Mouse (Mus musculus) CH12.LX (cell line): Measurements from ENCODE around the gene Pkn2. TPM values are rescaled to one million over a fixed set of nuclear protein-coding genes. Genes with fewer than 3 reads are reported as not detected.

ENCODE experiments used
- DNase-seq: peaks from one replicate; pipeline ENCODE4 v3.0.0-alpha.2; 2013; ENCODE audit errors: extremely low read depth
- H3K27ac ChIP-seq: 2 replicates; pipeline ENCODE4 v1.5.1; 2012; ENCODE audit warnings: low read depth, mild to moderate bottlenecking, control low read depth, moderate library complexity; ENCODE audit not compliant: insufficient read depth
- H3K27me3 ChIP-seq: replicated peaks from 2 replicates; pipeline ENCODE3; 2012; ENCODE audit warnings: inconsistent platforms
- H3K36me3 ChIP-seq, 2 experiments: replicated peaks in 1 of 2; 2 replicates each; pipeline versions ENCODE3 to v1.6.1; 2012; ENCODE audit warnings: inconsistent platforms in 1 of 2, low read length in 1 of 2, mild to moderate bottlenecking in 1 of 2, mixed read lengths in 1 of 2, moderate library complexity in 1 of 2; ENCODE audit not compliant: control insufficient read depth in 1 of 2, insufficient read depth in 1 of 2
- H3K4me1 ChIP-seq, 2 experiments: 2 replicates each; pipeline ENCODE4 v1.6.1; 2012; ENCODE audit warnings: inconsistent platforms in 1 of 2, moderate library complexity in 1 of 2; ENCODE audit not compliant: insufficient read depth in 2 of 2, control insufficient read depth in 1 of 2
- H3K4me2 ChIP-seq: 2 replicates; pipeline ENCODE4 v1.6.1; 2012; ENCODE audit warnings: low read depth, mild to moderate bottlenecking, control low read depth; ENCODE audit not compliant: poor library complexity, insufficient read depth, severe bottlenecking
- H3K4me3 ChIP-seq, 3 experiments: fragments of 150-350 bp in 1 of 3; sonication (generic) in 1 of 3; replicated peaks in 1 of 3; 2 replicates each; pipeline versions ENCODE3 to v1.5.1; 2011 to 2012; ENCODE audit warnings: low read depth in 2 of 3, low read length in 2 of 3, mild to moderate bottlenecking in 2 of 3, moderate library complexity in 2 of 3, control low read depth in 1 of 3, improper control_type of control experiment in 1 of 3, inconsistent platforms in 1 of 3, mixed read lengths in 1 of 3; ENCODE audit not compliant: poor library complexity in 1 of 3
- H3K79me2 ChIP-seq: replicated peaks from 2 replicates; pipeline ENCODE4 v1.6.1; 2012; ENCODE audit warnings: mild to moderate bottlenecking, moderate library complexity; ENCODE audit not compliant: control insufficient read depth, poor library complexity, insufficient read depth, severe bottlenecking; ENCODE audit errors: extremely low read depth
- H3K9ac ChIP-seq: 2 replicates; pipeline ENCODE4 v1.6.1; 2012; ENCODE audit warnings: low read depth, mild to moderate bottlenecking, control low read depth, moderate library complexity; ENCODE audit not compliant: insufficient read depth
- H3K9me3 ChIP-seq: replicated peaks from 2 replicates; pipeline ENCODE3; 2012; ENCODE audit warnings: low read length, inconsistent platforms, mixed read lengths
- BHLHE40 ChIP-seq: IDR thresholded peaks from 2 replicates; pipeline ENCODE4 v1.6.1; 2011; ENCODE audit warnings: mild to moderate bottlenecking, low read depth, low read length, improper control_type of control experiment
- CHD1 ChIP-seq: IDR thresholded peaks from 2 replicates; pipeline ENCODE4 v1.6.1; 2012; ENCODE audit warnings: low read depth, low read length, improper control_type of control experiment, inconsistent platforms
- CTCF ChIP-seq, 2 experiments: IDR thresholded peaks in 1 of 2; conservative IDR thresholded peaks in 1 of 2; 2 replicates each; pipeline ENCODE4 v1.5.1; 2011 to 2012; ENCODE audit warnings: low read depth in 2 of 2, low read length in 2 of 2, improper control_type of control experiment in 1 of 2, inconsistent platforms in 1 of 2, mild to moderate bottlenecking in 1 of 2, moderate library complexity in 1 of 2
- E2F4 ChIP-seq: IDR thresholded peaks from 2 replicates; pipeline ENCODE4 v1.6.1; 2011; ENCODE audit warnings: low read depth, low read length, improper control_type of control experiment; ENCODE audit not compliant: insufficient replicate concordance
- ELF1 ChIP-seq: IDR thresholded peaks from 2 replicates; pipeline ENCODE4 v1.6.1; 2014; ENCODE audit warnings: low read depth, mild to moderate bottlenecking, inconsistent platforms, low read length, improper control_type of control experiment
- ETS1 ChIP-seq: conservative IDR thresholded peaks from 2 replicates; pipeline ENCODE4 v1.6.1; 2012; ENCODE audit warnings: low read depth, mild to moderate bottlenecking, inconsistent platforms, low read length, improper control_type of control experiment, moderate library complexity
- GABPA ChIP-seq: IDR thresholded peaks from 2 replicates; pipeline ENCODE4 v1.6.1; 2012; ENCODE audit warnings: low read depth, low read length, improper control_type of control experiment, inconsistent platforms; ENCODE audit not compliant: insufficient replicate concordance
- HCFC1 ChIP-seq: IDR thresholded peaks from 2 replicates; pipeline ENCODE4 v1.6.1; 2012; ENCODE audit warnings: low read depth, mild to moderate bottlenecking, inconsistent platforms, low read length, improper control_type of control experiment
- IRF4 ChIP-seq: IDR thresholded peaks from 2 replicates; pipeline ENCODE4 v1.6.1; 2014; ENCODE audit warnings: low read depth, mild to moderate bottlenecking, inconsistent platforms, low read length, improper control_type of control experiment
- JUND ChIP-seq: conservative IDR thresholded peaks from 2 replicates; pipeline ENCODE4 v1.6.1; 2011; ENCODE audit warnings: low read depth, low read length, improper control_type of control experiment
- MAZ ChIP-seq: IDR thresholded peaks from 2 replicates; pipeline ENCODE4 v1.6.1; 2012; ENCODE audit warnings: low read depth, mild to moderate bottlenecking, inconsistent platforms, low read length, improper control_type of control experiment, moderate library complexity
- MXI1 ChIP-seq: IDR thresholded peaks from 2 replicates; pipeline ENCODE4 v1.6.1; 2011; ENCODE audit warnings: mild to moderate bottlenecking, low read depth, low read length, improper control_type of control experiment
- MYC ChIP-seq: IDR thresholded peaks from 2 replicates; pipeline ENCODE4 v1.6.1; 2011; ENCODE audit warnings: low read depth, mild to moderate bottlenecking, improper control_type of control experiment, low read length
- PAX5 ChIP-seq: IDR thresholded peaks from 2 replicates; pipeline ENCODE4 v1.6.1; 2012; ENCODE audit warnings: low read length, inconsistent platforms, mixed read lengths
- SIN3A ChIP-seq: IDR thresholded peaks from 2 replicates; pipeline ENCODE4 v1.6.1; 2012; ENCODE audit warnings: low read length, improper control_type of control experiment, inconsistent platforms
- SMC3 ChIP-seq: IDR thresholded peaks from 2 replicates; pipeline ENCODE4 v1.6.1; 2011; ENCODE audit warnings: low read depth, low read length, improper control_type of control experiment
- TBP ChIP-seq: conservative IDR thresholded peaks from 2 replicates; pipeline ENCODE4 v1.6.1; 2011; ENCODE audit warnings: low read depth, low read length, improper control_type of control experiment
- UBTF ChIP-seq: IDR thresholded peaks from 2 replicates; pipeline ENCODE4 v1.6.1; 2012; ENCODE audit warnings: low read depth, mild to moderate bottlenecking, inconsistent platforms, low read length, improper control_type of control experiment, moderate library complexity
- dilution Hi-C: fragments of 300-500 bp; cut with MboI; formaldehyde crosslinking; loops from 2 replicates; pipeline ENCODE4 v1.14.3; 2020; ENCODE audit warnings: low sequenced_read_pairs; ENCODE audit not compliant: extremely low pct_unique_long_range_greater_than_20kb, extremely low pct_ligation_motif_present
- in situ Hi-C: fragments of 300-500 bp; cut with MboI; formaldehyde crosslinking; loops from 3 replicates; pipeline ENCODE4 v1.14.3; 2019; ENCODE audit warnings: low sequenced_read_pairs, low pct_ligation_motif_present, low pct_unique_long_range_greater_than_20kb, mixed read lengths
- polyA plus RNA-seq: library from polyadenylated mRNA; unstranded; fragments of >175 nt; gene quantifications from 2 replicates; pipeline ENCODE4 v1.2.1, GENCODE M21; 2012; ENCODE audit warnings: low read depth; ENCODE audit not compliant: insufficient read length
- total RNA-seq, 2 experiments: library from RNA; depleted of rRNA; stranded (reverse); fragments of 300-350 nt in 1 of 2; fragments of >200 nt in 1 of 2; gene quantifications; 2 replicates each; pipeline ENCODE4 v1.2.3; 2012 to 2014

Gene Pkn2
- total and polyA plus RNA-seq, 3 experiments: 39.5 to 54.3 (median 49.2) TPM

GRCm38 (mm10) chr3:142881589-142881871 lies 274 bp downstream of the Pkn2 start:
- Histone ChIP-seq H3K27me3 (no peaks in the 10 kb centered on the region), H3K9ac (peak overlapping the region; percentile 81), H3K4me2 (no peak overlapping the region), H3K9me3 (no peaks in the 10 kb centered on the region), H3K79me2 (peaks cover 25% of the 10 kb centered on the region), H3K4me3 (peak overlapping the region; percentile 77 to 97 (median 82)), H3K27ac (peak overlapping the region; percentile 52), H3K4me1 (peaks cover 2 to 44% of the 10 kb centered on the region in 2 experiments; a peak in 2 of 4 replicates), H3K36me3 (peaks cover 0 to 5% of the 10 kb centered on the region in 2 experiments)
- dilution Hi-C loops: no loop called here
- TF ChIP-seq E2F4 (no peak), MAZ (no peak), GABPA (no peak), SMC3 (no peak), UBTF (0 out of 2 replicates have a peak, but pooled peaks have one; percentile 20)
- in situ Hi-C loops: no loop called here
- no peak for DNase-seq

- Histone ChIP-seq H3K36me3 (peaks cover 0 to 9% of the 10 kb centered on the region in 2 experiments), H3K4me1 (peaks cover 2 to 44% of the 10 kb centered on the region in 2 experiments; a peak in 2 of 4 replicates), H3K9ac (peak overlapping the region; percentile 81), H3K4me3 (peak overlapping the region; percentile 77 to 97 (median 82)), H3K27ac (peak overlapping the region; percentile 52), H3K79me2 (peaks cover 29% of the 10 kb centered on the region), H3K4me2 (peak overlapping the region; percentile 50), H3K9me3 (no peaks in the 10 kb centered on the region), H3K27me3 (no peaks in the 10 kb centered on the region)
- peak; percentile 75 for DNase-seq
- dilution Hi-C loops (no loop called here), in situ Hi-C loops (no loop called here)
- TF ChIP-seq BHLHE40: peak; percentile 44; the same call in 1 of the 2 replicates
- TF ChIP-seq TBP: 0 out of 2 replicates have a peak, but pooled peaks have one; percentile 31
- peak; percentile 73; the same call in 1 of the 2 replicates for TF ChIP-seq SIN3A
- TF ChIP-seq CHD1: no peak; the same call in 1 of the 2 replicates
- peak; percentile 62 for TF ChIP-seq HCFC1
- TF ChIP-seq CTCF (conservative IDR thresholded peaks at IDR 0.05 in 1 of 2, IDR thresholded peaks at IDR 0.05 in 1 of 2; ENCODE audit: low read depth in 2 of 2, low read length in 2 of 2): 0 out of 4 replicates have a peak, but pooled peaks of 1 of the 2 experiments have one; percentile 0
- TF ChIP-seq MXI1: peak; percentile 77
- peak; percentile 69; the same call in 1 of the 2 replicates for TF ChIP-seq MAZ
- peak; percentile 59; the same call in 1 of the 2 replicates for TF ChIP-seq ELF1
- TF ChIP-seq IRF4: no peak
- no peak for TF ChIP-seq MYC
- TF ChIP-seq ETS1: peak; percentile 25; the same call in 1 of the 2 replicates
- TF ChIP-seq UBTF: peak; percentile 13; the same call in 1 of the 2 replicates
- TF ChIP-seq PAX5: no peak
- TF ChIP-seq JUND: 0 out of 2 replicates have a peak, but pooled peaks have one; percentile 48
Observed at GRCm38 (mm10) chr3:142880790-142881588, 815 bp downstream of the Pkn2 start.
